Mouse (Mus musculus) megakaryocyte progenitor cell, adult 5-6 weeks (primary cell): Measurements from ENCODE around the gene Gnas. TPM values are rescaled to one million over a fixed set of nuclear protein-coding genes. Genes with fewer than 3 reads are reported as not detected.
A peak's percentile ranks its signal among the peaks of the same experiment; 100 is the strongest.
"Not testable (repeated sequence)": the region's sequence is repeated elsewhere in the genome, so short reads cannot be mapped to it uniquely, and the experiment has no call there.

Source experiments
- ATAC-seq: replicated peaks from 2 replicates; pipeline ENCODE4 v1.8.0; 2016; ENCODE audit warnings: mild to moderate bottlenecking, moderate TSS enrichment, inconsistent platforms; ENCODE audit not compliant: poor library complexity
- total RNA-seq, 2 experiments: library from RNA; stranded (forward) in 1 of 2; stranded (reverse) in 1 of 2; fragments of 157-497, 149-512 nt in 1 of 2; fragments of 200-1000 nt in 1 of 2; gene quantifications; 2 replicates each; pipeline versions ENCODE4 v1.2.3 to v1.2.4; 2015 to 2017

Gene Gnas
- total RNA-seq, 2 experiments from 2014 or later, result 218 to 564 TPM

DNA sequence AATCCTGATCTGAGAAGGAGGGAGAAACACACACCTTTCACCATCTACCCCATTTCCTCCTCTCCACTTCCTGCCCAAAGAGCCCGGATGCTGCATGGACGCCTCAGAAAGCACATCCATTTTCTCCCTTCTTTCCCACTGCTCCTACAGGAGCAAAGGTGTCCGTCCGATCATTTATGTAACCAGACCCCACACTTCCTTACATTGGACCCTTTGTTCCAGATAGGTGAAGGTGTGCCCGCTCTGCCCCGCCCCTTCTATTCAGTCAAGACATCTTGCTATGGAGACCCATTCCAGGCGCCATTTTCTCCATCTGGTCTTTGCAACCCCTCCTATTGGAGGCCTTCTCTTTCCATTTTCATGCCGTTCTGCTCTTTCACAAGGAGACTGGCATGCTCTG is 10.3 kb downstream of the Gnas start:
- no peak for ATAC-seq

- ATAC-seq, result peak; percentile 71
Measured at GRCm38 (mm10) chr2:174295175-174295899, 11.2 kb downstream of the Gnas start.

DNA sequence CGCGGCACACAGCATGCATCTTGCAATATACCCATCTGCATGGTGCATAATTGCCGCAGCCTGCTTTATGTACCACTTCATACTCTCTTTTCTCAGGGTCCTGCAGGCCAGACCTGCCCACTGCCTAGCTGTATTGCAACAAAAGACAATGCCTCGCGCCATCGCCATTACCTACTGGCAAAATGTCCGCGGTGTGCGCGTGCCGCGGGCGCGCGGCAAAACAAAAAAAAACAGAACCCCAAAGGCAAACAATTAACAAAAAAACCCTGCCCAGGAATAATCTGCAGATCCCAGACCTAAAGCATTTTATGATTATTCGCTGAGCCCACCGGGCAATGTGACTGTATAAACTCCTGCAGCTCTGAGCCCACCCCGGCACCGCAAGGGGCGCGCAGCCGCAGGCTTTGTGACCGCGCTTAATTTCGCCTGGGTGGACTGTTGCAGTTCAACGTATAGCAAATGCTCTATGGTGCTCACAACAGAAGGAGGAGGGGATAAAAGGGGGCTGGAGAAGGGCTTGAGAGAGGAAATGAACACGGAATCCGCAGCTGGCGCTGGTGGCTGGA is 11.9 kb downstream of the Gnas start:
- peak; percentile 11; the same call in 1 of the 2 replicates for ATAC-seq

DNA sequence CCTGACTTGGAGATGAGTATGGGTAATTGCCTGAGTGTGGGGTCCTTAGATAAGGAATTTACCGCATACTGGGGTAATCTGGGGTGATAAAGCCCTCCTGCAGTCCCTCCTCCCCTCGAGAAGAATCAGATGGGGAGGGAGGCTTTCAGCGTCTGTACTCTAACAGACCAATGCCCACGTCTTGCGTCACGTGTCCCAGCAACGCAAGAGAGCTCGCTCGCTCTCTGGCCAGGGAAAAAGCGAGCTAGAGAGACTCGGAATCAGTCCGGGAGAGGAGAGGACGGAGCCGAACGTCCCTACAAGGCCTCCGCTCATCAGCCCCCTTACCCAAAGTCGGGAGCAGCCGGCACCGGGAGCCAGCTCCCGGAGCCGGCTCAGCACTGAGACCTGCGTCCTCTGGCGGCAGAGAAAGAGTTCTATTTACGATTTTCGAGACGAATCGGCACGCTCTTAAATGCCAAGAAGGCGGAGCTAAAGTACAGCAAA is 13.0 kb downstream of the Gnas start:
- ATAC-seq, result peak; percentile 60

DNA sequence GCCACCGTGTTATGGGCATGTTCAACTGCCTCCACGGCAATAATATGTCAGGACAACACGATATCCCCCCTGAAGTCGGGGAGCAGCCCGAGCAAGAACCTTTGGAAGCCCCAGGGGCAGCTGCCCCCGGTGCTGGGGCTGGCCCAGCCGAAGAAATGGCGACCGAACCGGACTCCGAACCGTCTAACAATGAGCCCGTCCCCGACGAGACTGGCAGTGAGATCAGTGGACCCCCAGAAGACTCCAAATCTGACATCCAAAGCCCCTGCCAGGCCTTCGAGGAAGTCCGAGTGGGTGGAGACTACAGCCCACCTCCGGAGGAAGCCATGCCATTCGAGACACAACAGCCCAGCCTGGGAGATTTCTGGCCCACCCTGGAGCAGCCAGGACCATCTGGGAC is 13.7 kb downstream of the Gnas start:
- no peak for ATAC-seq

GRCm38 (mm10) chr2:174298471-174298870 is 14.4 kb downstream of the Gnas start:
- no peak for ATAC-seq

DNA sequence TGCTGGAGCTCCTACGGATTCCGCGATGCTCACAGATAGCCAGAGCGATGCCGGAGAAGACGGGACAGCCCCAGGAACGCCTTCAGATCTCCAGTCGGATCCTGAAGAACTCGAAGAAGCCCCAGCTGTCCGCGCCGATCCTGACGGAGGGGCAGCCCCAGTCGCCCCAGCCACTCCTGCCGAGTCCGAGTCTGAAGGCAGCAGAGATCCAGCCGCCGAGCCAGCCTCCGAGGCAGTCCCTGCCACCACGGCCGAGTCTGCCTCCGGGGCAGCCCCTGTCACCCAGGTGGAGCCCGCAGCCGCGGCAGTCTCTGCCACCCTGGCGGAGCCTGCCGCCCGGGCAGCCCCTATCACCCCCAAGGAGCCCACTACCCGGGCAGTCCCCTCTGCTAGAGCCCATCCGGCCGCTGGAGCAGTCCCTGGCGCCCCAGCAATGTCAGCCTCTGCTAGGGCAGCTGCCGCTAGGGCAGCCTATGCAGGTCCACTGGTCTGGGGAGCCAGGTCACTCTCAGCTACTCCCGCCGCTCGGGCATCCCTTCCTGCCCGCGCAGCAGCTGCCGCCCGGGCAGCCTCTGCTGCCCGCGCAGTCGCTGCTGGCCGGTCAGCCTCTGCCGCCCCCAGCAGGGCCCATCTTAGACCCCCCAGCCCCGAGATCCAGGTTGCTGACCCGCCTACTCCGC is 15.1 kb downstream of the Gnas start:
- ATAC-seq, result no peak

DNA sequence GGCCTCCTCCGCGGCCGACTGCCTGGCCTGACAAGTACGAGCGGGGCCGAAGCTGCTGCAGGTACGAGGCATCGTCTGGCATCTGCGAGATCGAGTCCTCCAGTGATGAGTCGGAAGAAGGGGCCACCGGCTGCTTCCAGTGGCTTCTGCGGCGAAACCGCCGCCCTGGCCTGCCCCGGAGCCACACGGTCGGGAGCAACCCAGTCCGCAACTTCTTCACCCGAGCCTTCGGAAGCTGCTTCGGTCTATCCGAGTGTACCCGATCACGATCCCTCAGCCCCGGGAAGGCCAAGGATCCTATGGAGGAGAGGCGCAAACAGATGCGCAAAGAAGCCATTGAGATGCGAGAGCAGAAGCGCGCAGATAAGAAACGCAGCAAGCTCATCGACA is 15.6 kb downstream of the Gnas start:
- no peak for ATAC-seq

GRCm38 (mm10) chr2:174300186-174300585 is 16.1 kb downstream of the Gnas start:
- no peak for ATAC-seq

DNA sequence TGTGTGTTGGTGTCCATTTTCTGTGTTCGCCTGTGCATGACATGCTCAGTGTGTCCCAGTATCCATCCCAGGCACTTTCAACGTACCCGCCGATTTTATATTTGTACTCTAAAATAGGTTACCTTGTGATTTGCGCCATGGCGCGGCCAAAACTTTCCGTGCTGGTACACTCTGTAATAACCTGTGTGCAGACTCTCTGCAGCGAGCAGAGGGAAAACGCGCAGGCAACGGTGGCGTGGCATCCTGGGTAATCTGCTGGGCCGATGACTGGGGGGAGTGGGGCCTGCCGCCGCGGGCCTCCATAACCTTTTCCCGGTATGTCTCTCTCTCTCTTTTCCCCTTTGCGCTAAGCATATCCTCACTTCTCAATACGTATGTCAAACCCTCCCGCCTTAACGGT is 16.5 kb downstream of the Gnas start:
- no peak for ATAC-seq

DNA sequence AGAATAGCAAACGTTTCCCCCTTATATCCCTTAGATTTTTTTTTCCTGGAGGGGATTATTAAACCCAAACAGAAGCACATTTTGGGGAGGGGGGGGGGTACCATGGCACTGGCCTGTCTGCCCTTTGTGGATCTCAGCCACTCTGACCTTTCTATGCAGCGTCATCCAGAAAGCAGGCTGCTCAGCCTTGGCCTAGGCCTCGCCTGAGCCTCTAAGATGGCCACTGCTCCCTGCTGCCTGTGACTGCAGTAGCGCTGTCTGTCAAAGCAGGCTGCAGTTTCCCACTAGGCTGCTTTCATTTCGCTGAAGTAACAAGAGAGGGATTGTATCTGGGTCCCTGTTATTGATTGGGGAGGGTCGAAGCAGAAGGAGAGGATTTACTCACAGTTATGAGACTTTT is 18.4 kb downstream of the Gnas start:
- no peak for ATAC-seq

DNA sequence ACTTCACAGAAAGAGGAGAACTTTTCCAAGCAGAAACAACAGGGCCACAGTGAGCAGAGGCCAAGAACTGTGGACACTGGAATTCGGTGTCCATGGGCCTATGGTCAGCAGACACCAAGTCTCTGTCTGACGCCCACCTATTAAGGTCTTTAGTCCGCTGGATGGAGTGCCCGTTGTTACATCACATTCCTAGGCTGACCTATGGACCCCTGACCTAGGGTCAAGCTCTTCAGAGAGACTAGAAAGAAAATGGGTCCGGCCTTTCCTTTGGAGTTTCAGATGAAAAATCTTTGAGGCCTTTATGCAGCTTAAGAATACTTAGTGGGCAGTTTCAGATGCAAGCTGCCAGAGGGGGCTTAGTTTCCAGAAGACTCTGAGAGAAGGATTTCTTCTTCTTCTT is 21.5 kb downstream of the Gnas start:
- ATAC-seq, result no peak

- no peak for ATAC-seq
Measured at GRCm38 (mm10) chr2:174307903-174308302, 23.8 kb downstream of the Gnas start.

DNA sequence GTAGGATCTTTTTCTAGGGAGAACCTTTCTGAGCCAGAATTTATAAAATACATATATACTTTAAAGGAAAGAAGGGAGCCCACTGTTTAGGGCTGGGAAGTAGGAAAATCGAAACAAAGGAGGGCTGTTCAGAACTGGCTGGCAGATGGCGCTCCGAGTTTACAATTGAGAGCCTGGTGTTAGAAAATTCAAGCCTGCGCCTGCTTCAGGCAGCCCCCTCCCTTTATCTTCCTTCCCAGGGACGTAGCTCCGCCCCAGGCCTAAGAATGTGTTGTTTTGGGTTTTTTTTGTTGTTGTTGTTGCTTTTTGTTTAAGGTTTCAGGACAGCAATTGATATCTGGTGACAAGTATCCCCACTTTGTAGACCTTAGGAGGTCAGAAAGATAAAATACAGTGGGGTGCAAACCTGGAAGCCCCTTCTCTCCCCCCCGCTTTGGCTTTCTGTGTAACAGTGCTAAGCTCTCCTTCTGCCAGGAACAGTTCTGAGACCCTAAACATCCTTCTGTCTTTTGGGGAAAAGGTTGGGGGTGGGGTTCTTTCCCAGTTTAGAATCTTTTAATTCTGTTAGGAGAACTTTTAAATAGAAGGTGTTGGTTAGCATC is 26.9 kb downstream of the Gnas start:
- ATAC-seq, result peak; percentile 79

DNA sequence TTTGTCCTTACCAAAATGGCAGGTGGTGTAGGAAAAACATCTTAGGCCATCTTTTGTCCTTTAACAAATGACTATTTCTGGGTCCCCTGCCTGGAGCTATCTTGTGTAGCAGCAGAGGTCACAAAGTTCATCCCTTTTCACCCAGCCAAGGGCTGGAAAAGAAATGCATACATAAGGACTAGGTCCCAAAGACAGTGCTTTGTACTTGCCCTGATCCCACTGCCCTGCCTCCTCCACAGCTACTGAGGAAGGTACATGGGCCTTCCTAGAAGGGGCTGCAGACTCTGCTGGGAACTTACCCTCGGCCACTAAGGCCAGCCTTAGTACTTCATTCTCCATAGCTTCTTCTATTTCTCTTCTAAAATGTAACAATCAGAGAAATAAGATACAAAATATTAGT is 27.5 kb downstream of the Gnas start:
- no peak for ATAC-seq

DNA sequence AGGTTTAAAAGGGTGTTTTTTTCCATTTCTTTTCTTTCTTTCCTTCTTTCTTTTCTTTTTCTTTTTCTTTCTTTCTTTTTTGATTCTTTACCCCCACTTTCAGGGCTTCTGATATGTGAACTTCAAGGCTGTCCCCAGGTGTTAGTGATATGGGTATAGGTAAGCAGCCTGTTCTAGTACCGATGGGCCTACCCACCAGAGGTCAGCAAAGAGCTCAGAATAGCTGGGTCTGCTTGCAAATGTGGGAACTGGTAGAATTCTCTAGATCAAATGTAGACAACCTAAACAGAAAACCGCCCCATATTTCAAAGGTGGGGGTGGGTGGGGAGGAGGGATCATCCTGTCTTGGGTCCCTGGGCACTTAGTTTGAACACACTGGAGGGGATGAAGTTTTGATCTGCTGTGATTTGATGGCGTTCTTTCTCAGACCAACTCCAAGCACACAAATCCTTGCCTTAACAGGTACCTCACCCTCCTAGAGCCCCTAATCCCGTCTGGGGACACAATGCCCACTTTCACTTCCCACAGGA is 28.1 kb downstream of the Gnas start:
- ATAC-seq, result peak; percentile 87

GRCm38 (mm10) chr2:174312661-174313060 is 28.5 kb downstream of the Gnas start:
- ATAC-seq, result no peak

DNA sequence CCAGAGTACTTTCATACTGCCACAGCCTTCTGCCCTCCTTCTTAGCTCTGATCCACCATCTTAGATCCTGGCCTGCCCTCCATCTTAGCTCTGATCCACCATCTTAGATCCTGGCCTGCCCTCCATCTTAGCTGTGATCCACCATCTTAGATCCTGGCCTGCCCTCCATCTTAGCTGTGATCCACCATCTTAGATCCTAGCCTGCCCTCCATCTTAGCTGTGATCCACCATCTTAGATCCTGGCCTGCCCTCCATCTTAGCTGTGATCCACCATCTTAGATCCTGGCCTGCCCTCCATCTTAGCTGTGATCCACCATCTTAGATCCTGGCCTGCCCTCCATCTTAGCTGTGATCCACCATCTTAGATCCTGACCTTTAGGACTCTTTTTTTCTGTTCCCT is 31.3 kb downstream of the Gnas start:
- ATAC-seq, result not testable (repeated sequence)

GRCm38 (mm10) chr2:174316661-174317060 is 32.5 kb downstream of the Gnas start:
- ATAC-seq, result no peak

GRCm38 (mm10) chr2:174325989-174326388 is 41.9 kb downstream of the Gnas start:
- no peak for ATAC-seq

DNA sequence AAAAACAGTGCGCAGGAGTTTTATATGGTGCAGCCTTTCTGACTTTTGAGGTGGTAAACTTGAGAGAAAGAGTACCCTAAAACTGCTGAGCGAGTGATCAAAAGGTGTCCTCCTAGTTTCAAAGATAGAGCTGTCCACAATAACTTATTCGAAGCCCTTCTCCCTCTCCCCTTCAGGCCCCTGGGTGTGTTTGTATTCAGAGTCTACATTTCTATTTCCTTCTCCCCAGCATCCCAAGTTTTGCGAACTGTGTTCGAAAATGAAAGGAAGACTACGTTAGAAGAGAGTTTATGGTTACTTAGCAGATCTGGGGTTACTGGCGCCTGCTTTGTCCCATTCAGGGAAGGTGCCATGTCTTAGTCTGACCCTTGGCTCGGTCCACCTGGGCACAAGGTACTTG is 42.4 kb downstream of the Gnas start:
- no peak for ATAC-seq
